Mouse (Mus musculus): ENCODE results near the gene Prkcz.

- no peak for TF ChIP-seq CTCF (IDR thresholded peaks at IDR 0.05; ENCODE audit: extremely low read depth, insufficient read length, insufficient replicate concordance, low read depth, low read length)
- TF ChIP-seq POLR2A (IDR thresholded peaks at IDR 0.05; ENCODE audit: low read depth, low read length), result no peak
Measured at GRCm38 (mm10) chr4:155213752-155214054, 147.5 kb downstream of the Prkcz start.
